Mouse (Mus musculus) urinary bladder, adult 2 months (tissue): Measurements from ENCODE around the gene Prkaca. TPM values are rescaled to one million over a fixed set of nuclear protein-coding genes. Genes with fewer than 3 reads are reported as not detected.
A peak's percentile ranks its signal among the peaks of the same experiment; 100 is the strongest.

ENCODE experiments used
- DNase-seq: peaks from one replicate; pipeline ENCODE4 v3.0.0; 2022; ENCODE audit warnings: low spot score
- polyA plus RNA-seq: library from polyadenylated mRNA; depleted of rRNA; stranded (reverse); fragments of >200 nt; gene quantifications from 2 replicates; pipeline ENCODE4 v1.2.3, GENCODE M21; 2012; rRNA removed

Prkaca gene
- 74.4 and 81.2 TPM in 2 replicates for polyA plus RNA-seq

DNA sequence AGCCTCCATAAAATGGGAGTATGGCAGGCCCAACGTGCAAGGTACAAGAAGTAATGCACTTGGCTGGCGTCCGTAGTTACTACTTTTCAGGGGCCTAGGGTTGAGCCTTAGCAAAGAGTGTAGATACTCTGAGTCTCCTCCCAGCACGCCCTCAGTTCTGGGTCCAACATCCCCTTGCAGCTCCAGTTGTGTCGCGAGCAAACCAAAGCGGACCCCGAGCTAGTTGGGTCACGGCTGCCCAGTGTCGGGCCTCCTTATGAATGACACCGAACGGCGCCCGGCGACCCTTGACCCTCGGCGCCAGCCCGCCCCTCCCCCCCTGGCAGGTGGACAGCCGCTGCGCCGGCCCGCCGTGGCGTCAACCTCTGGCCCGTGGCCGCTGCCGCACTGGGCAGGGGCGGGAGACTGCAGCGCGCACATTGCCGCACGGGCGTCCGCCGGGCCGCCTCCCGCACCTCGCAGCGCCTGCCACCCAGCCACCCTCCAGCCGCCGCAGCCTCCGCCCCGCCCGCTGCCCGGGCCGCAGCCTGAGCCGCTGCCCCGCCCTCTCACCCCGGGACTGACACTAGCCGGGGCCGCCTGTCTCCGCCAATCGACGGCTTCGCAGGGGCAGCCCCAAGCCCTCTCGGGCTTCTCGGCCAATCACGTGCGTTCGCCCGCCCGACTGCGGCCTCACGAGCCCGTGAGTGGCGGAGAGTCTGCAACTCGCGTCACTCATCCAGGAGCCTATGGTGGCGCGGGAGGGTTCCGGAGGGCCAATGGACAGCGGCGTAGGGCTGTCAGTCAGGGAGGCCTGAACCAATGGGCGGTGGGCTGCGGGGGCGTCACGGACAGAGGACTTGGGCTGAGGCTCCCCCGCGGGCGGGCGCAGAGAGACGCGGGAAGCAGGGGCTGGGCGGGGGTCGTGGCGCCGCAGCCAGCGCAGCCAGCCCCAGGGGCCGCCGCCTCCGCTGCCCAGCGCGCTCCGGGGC, at the start of gene Prkaca:
Gene Prkaca (plus strand): TSS at position 844 of the 971 bp plus-strand sequence.
- DNase-seq: peak; percentile 96

- no peak for DNase-seq
These were observed 48.2 kb upstream of the Prkaca start for GRCm38 (mm10) chr8:83924585-83924984.

GRCm38 (mm10) chr8:83926266-83926665, 46.5 kb upstream of the Prkaca start:
- DNase-seq: no peak

- DNase-seq: no peak
These were observed 38.6 kb upstream of the Prkaca start for GRCm38 (mm10) chr8:83934222-83934621.

GRCm38 (mm10) chr8:83934994-83935393, 37.8 kb upstream of the Prkaca start:
- no peak for DNase-seq

- DNase-seq: peak; percentile 10
These were observed 37.4 kb upstream of the Prkaca start for GRCm38 (mm10) chr8:83935435-83935834.

DNA sequence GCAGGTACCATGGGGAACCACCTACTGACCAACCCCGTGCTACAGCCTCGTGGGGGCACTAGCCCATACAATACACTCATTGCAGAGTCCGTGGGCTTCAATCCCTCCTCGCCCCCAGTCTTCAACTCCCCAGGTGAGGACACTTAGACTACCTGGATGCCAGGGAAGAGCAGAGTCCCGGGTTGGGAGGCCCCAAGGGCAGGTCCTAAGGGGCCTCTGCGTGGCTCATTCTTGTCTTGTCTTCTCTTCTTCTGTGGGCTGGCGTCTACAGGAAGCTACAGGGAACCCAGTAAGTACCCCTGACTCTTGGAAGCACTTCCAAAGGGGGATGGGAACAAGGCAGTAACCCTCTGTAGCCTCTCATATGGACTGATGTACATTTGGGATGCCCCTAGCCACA, 35.1 kb upstream of the Prkaca start:
- DNase-seq: no peak

DNA sequence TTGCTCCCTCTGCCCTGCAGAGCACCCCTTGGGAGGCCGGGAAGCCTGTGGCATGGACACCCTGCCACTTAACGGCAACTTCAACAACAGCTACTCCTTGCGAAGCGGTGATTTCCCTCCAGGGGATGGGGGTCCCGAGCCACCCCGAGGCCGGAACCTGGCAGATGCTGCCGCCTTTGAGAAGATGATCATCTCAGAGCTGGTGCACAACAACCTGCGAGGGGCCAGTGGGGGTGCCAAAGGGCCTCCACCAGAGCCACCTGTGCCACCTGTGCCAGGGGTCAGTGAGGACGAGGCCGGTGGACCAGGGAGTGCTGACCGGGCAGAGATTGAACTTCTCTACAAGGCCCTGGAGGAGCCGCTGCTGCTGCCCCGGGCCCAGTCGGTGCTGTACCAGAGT, 34.5 kb upstream of the Prkaca start:
- DNase-seq: no peak

DNA sequence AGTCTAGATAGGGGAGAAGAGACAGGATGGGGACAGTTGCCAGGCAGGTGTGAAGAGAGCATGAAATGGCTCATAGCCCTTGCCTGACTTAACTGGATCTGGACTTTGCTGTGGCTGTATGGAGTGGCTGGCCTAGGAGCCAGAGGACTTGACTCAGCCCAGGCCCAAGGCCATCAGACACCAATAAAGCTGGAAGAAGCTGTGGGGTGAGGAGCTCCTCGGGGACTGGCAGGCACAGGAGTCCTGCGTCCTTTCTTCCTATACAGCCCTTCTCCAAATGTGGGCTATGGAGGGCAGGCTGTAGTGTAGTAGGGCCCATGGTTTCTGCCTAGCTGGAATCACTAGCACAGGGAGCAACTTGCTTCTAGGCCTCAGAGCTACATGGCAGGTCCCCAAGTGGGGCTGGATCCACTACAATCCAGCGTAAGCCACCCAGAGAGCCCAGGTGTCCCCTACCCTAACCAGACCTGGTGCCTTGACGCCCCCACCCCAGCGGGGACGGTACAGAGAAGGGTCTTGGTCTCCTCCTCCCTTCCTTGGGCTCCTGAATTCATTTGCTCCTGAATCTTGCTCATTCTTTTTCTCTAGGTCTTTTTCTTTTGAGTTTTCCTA, 31.6 kb upstream of the Prkaca start:
- peak; percentile 15 for DNase-seq

DNA sequence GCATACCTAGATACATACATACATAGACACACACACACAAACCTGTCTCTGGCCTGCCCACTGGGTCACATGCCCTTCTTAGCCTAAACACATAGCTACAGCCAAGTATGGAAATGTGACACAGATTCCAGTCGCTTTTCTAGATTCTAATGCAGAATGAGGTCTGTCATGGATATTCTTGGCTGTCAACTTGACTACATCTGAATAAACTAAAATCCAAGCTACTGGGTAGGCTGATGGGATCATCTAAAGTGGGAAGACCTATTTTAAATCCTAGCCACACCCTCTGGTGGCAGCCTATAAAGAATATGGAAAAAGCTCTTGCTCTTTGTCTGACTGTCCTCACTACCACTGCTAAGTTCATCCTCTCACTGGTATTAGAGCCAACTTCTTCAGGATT, 30.3 kb upstream of the Prkaca start:
- DNase-seq: no peak

DNA sequence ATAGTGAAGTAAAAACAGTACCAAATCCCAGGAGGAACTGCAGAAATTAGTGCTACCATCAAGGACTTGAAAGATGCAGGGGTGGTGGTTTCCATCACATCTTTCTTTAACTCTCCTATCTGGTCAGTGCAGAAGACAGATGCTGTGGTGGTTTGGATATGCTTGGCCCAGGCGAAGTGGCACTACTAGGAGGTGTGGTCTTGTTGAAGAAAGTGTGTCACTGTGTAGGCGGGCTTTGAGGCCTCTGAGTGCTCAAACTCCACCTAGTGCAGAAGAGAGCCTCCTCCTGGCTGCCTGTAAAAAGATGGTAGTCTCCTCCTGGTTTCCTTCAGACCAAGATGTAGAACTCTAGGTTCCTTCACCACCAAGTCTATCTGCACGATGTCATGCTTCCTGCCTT, 27.3 kb upstream of the Prkaca start:
- no peak for DNase-seq

DNA sequence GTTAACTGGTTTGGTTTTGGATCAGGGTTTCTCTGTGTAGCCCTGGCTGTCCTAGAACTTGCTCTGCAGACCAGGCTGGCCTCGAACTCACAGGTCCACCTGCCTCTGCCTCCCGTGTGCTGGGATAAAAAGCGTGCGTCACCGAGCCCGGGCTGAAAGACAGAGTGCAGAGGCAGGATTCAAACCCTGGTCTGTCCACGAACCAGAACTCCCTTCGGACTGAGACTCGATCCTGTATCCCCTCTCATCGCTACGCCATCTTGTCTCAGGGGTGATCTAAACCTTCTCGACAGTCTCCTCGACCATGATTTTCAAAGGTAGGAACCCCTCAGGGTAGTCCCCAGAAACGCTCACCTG, 18.1 kb upstream of the Prkaca start:
- DNase-seq: no peak

DNA sequence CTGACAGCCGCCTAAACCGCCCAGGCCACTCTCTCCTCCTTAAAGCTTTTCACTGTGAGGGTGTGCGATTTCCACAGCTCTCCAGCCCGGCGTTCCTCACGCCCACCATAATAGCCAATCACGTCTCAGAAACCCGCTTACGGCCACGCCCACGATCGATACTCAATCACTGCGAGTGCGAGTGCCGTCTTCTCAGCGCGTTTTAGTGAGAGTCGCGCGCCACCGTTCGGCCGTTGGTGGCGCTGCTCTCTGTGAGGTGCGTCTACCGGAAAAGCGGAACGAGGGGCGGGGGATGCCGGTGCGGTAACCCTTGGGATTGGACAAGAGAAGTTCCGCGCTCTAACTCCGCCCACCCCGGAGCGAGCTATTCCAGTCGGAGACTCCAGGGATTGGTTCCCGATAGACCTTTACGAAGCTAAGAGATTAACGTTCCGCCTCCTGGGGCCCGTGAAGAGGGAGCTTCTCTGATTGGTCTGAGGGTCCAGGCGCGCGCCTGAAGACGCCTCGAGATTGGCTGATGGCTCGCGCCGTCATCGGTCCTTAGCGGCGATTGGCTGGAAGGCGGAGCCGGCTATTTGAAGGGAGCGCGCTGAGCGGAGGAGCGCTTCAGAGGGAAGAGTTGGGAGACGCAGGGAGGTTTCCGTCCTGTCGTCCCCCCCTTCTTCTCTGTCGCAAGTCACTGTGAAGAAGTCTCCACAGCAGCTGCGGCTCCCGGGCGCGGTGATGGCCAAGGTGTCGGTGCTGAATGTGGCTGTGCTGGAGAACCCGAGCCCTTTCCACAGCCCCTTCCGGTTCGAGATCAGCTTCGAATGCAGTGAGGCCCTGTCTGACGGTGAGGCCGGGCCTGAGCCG, 17.5 kb upstream of the Prkaca start, which contains the start of the genes Gm10644 and Asf1b:
Gene Gm10644 (minus strand): TSS at position 100 of the 852 bp plus-strand sequence.
Gene Asf1b (plus strand): TSS at position 402 of the 852 bp plus-strand sequence.
- peak; percentile 82 for DNase-seq

DNA sequence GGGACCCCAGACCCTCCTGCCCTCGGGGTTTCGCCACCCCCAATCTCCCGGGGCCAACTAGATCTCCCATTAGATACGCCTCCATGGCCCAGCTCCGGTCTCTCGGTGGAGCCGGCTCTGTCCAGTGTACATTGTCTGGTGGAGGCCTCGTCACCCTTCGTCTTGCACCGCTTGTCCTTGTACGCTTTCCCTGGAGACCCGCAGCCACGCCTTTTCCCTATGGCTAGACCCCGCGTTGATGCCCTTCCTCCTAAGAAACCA, 16.9 kb upstream of the Prkaca start:
- no peak for DNase-seq

GRCm38 (mm10) chr8:83956789-83957188, 16.0 kb upstream of the Prkaca start:
- DNase-seq: no peak

DNA sequence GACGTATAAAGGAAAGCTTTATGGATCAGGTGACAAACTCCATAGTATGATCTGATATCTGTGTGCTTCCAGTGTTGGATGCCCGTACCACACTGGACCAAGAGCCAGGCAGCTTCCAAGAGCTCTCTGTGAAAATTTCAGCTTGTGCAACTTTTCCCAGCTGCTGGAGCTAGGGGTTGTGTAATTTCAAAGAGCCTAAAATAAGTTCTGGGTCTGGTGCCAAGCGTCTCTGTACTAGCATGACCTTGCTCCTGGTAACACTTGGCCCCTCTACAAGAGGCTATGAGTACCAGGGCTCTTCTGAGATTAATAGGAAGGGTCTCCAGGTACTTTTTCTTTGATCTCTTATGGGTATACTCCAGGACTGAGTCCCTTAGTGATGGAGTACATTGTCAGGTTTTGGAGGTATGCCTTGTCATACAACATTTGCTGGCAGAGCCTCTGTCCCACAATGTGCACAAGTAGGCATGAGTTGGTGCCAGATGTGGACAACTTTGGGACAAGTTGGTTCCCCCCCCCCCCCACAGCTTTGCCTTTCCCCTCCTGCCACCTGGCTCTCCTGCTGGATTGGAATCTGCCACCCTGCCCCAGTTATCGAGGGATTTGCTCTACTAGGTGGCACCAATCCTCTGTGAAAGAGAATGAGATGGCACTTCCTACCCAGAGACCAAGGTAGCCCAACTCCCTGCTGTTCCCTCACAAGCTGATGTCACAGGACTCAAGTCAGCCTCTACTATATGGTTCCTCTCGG, 8.6 kb upstream of the Prkaca start:
- DNase-seq: no peak

GRCm38 (mm10) chr8:83967701-83968100, 5.1 kb upstream of the Prkaca start:
- DNase-seq: no peak

- no peak for DNase-seq
These were observed 1.7 kb upstream of the Prkaca start for GRCm38 (mm10) chr8:83971121-83971520.

- DNase-seq: no peak
These were observed 1.1 kb upstream of the Prkaca start for GRCm38 (mm10) chr8:83971661-83972060.

DNA sequence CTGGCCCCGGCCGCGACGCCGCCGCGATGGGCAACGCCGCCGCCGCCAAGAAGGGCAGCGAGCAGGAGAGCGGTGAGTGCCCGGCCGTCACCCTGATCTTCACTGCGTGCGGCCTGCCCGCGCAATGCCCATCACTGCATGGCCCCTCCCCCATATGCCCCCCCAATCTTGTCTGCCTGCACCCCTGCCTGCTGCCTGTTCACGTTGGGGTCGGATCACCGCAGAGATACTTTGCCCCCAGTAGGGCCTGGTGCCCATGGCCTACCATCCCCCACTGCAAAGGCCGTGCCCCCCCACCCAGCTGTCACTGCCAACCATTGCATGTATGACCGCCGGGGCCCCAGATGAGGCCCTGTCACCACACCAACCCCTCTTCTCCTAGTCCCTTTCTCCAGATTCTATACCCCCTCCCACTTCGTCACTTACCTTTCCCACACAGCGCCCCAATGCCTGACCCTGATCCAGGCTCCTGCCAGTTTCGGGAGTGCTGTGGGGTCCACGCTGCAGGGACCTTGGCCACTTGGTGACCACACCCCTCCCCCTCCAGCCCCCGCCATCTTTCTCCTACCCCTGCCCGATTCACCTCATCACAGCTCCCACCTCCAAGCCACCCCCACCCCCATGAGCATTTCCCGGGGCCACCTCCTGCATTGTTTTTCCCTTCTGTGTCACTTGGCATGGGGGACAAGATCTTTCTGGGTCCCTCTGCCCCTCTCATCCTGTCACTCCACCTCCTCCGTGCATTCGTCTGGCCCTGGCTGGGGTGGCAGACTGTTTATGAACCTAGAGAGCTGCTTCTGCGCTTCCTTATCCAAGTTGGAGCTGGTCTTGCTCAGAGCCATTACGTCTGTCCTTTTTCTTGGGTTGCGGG, 603 bp downstream of the Prkaca start:
- DNase-seq: no peak

- no peak for DNase-seq
These were observed 1.7 kb downstream of the Prkaca start for GRCm38 (mm10) chr8:83974521-83974920.
